Mouse (Mus musculus) testis, postnatal 10 days (tissue): Measurements from ENCODE around the gene Srgap1.

Source experiments
- DNase-seq: peaks from one replicate; pipeline ENCODE4 v3.0.0; 2021; ENCODE audit warnings: low spot score

Srgap1 gene

GRCm38 (mm10) chr10:122046904-122047726 is at the start of gene Srgap1:
Gene Srgap1, minus strand, starts transcription at chr10:122047315.
- DNase-seq: peak; percentile 69

GRCm38 (mm10) chr10:122096462-122096979 is 49.4 kb upstream of the Srgap1 start:
- no peak for DNase-seq

- DNase-seq: no peak
Measured at GRCm38 (mm10) chr10:122090472-122090871, 43.4 kb upstream of the Srgap1 start.

GRCm38 (mm10) chr10:122081352-122081751 is 34.2 kb upstream of the Srgap1 start:
- no peak for DNase-seq

- no peak for DNase-seq
Measured at GRCm38 (mm10) chr10:122069153-122069552, 22.0 kb upstream of the Srgap1 start.

GRCm38 (mm10) chr10:122055826-122056225 is 8.7 kb upstream of the Srgap1 start:
- DNase-seq: no peak

- DNase-seq: peak; percentile 64
Measured at GRCm38 (mm10) chr10:122054535-122054934, 7.4 kb upstream of the Srgap1 start.

GRCm38 (mm10) chr10:122051831-122052230 is 4.7 kb upstream of the Srgap1 start:
- peak; percentile 93 for DNase-seq

- peak; percentile 95 for DNase-seq
Measured at GRCm38 (mm10) chr10:122047727-122048365, 731 bp upstream of the Srgap1 start.

GRCm38 (mm10) chr10:122046511-122046903 is 608 bp downstream of the Srgap1 start:
- DNase-seq: no peak

GRCm38 (mm10) chr10:122045946-122046345 is 1.2 kb downstream of the Srgap1 start:
- DNase-seq: peak; percentile 36

GRCm38 (mm10) chr10:122044926-122045325 is 2.2 kb downstream of the Srgap1 start:
- DNase-seq: peak; percentile 29

- peak; percentile 66 for DNase-seq
Measured at GRCm38 (mm10) chr10:122040372-122040771, 6.7 kb downstream of the Srgap1 start.

- no peak for DNase-seq
Measured at GRCm38 (mm10) chr10:122039566-122039965, 7.5 kb downstream of the Srgap1 start.

GRCm38 (mm10) chr10:122038554-122038953 is 8.6 kb downstream of the Srgap1 start:
- no peak for DNase-seq

- no peak for DNase-seq
Measured at GRCm38 (mm10) chr10:122033271-122033670, 13.8 kb downstream of the Srgap1 start.

- no peak for DNase-seq
Measured at GRCm38 (mm10) chr10:122030420-122030819, 16.7 kb downstream of the Srgap1 start.

- no peak for DNase-seq
Measured at GRCm38 (mm10) chr10:122029738-122030137, 17.4 kb downstream of the Srgap1 start.

GRCm38 (mm10) chr10:122025198-122025597 is 21.9 kb downstream of the Srgap1 start:
- no peak for DNase-seq

GRCm38 (mm10) chr10:122020906-122021305 is 26.2 kb downstream of the Srgap1 start:
- no peak for DNase-seq

GRCm38 (mm10) chr10:122020255-122020654 is 26.9 kb downstream of the Srgap1 start:
- DNase-seq: no peak

GRCm38 (mm10) chr10:122018594-122019048 is 28.5 kb downstream of the Srgap1 start:
- peak; percentile 40 for DNase-seq

- DNase-seq: no peak
Measured at GRCm38 (mm10) chr10:122017743-122018142, 29.4 kb downstream of the Srgap1 start.
